Mouse (Mus musculus): ENCODE measurements at regions not wholly inside any gene's neighbourhood (a gene's known extent, or its start where the extent isn't known, plus 50 kb on each side); places are given as distances from the start of the nearest gene placed in this dataset.

GRCm38 (mm10) chr16:93109683-93110407, 283.9 kb upstream of the Runx1 start:
- Histone ChIP-seq H3K9ac (ENCODE audit: low read depth, low read length) (no peak overlapping the region), H3K9me3 (replicated peaks; ENCODE audit: low read length) (no peaks in the 10 kb centered on the region), H3K36me3 (ENCODE audit: insufficient read depth, low read length) (no peaks in the 10 kb centered on the region), H3K27me3 (ENCODE audit: insufficient read depth, low read length) (no peaks in the 10 kb centered on the region), H3K4me3 (replicated peaks; ENCODE audit: low read depth, low read length) (no peak overlapping the region), H3K27ac (no peak overlapping the region), H3K4me2 (ENCODE audit: low read length) (no peak overlapping the region), H3K4me1 (replicated peaks; ENCODE audit: insufficient read depth, low read length) (no peaks in the 10 kb centered on the region)
- DNase-seq (ENCODE audit: low spot score) (no peak), ATAC-seq (replicated peaks; ENCODE audit: low FRiP score, low read depth) (no peak)
- no peak for TF ChIP-seq CTCF (IDR thresholded peaks at IDR 0.05; ENCODE audit: low read depth)
- 60% methylated on average over 12 of the region's 12 CpGs for WGBS

- DNase-seq (ENCODE audit: low spot score) (no peak), ATAC-seq (replicated peaks; ENCODE audit: low FRiP score, low read depth) (no peak)
- TF ChIP-seq CTCF (IDR thresholded peaks at IDR 0.05; ENCODE audit: low read depth) = peak; percentile 33; the same call in 1 of the 2 replicates
- Histone ChIP-seq H3K4me3 (replicated peaks; ENCODE audit: low read depth, low read length) (no peak overlapping the region), H3K27ac (no peak overlapping the region), H3K4me1 (replicated peaks; ENCODE audit: insufficient read depth, low read length) (no peaks in the 10 kb centered on the region), H3K36me3 (ENCODE audit: insufficient read depth, low read length) (no peaks in the 10 kb centered on the region), H3K9me3 (replicated peaks; ENCODE audit: low read length) (no peaks in the 10 kb centered on the region), H3K27me3 (ENCODE audit: insufficient read depth, low read length) (no peaks in the 10 kb centered on the region), H3K9ac (ENCODE audit: low read depth, low read length) (no peak overlapping the region), H3K4me2 (ENCODE audit: low read length) (no peak overlapping the region)
- WGBS = 79% methylated on average over 5 of the region's 5 CpGs
These were observed 281.5 kb upstream of the Runx1 start for GRCm38 (mm10) chr16:93107524-93107845.

GRCm38 (mm10) chr16:93106811-93107523, 281.0 kb upstream of the Runx1 start:
- ATAC-seq (replicated peaks; ENCODE audit: low FRiP score, low read depth) (no peak), DNase-seq (ENCODE audit: low spot score) (peak; percentile 72)
- no peak overlapping the region for H3K9ac ChIP-seq (ENCODE audit: low read depth, low read length)
- H3K4me2 ChIP-seq (ENCODE audit: low read length) = no peak overlapping the region
- 34% methylated on average over 13 of the region's 13 CpGs for WGBS
- H3K9me3 ChIP-seq (replicated peaks; ENCODE audit: low read length) = no peaks in the 10 kb centered on the region
- no peaks in the 10 kb centered on the region for H3K36me3 ChIP-seq (ENCODE audit: insufficient read depth, low read length)
- H3K27me3 ChIP-seq (ENCODE audit: insufficient read depth, low read length) = no peaks in the 10 kb centered on the region
- H3K27ac ChIP-seq = no peak overlapping the region
- TF ChIP-seq CTCF (IDR thresholded peaks at IDR 0.05; ENCODE audit: low read depth) = no peak
- no peaks in the 10 kb centered on the region for H3K4me1 ChIP-seq (replicated peaks; ENCODE audit: insufficient read depth, low read length)
- no peak overlapping the region for H3K4me3 ChIP-seq (replicated peaks; ENCODE audit: low read depth, low read length)

DNA sequence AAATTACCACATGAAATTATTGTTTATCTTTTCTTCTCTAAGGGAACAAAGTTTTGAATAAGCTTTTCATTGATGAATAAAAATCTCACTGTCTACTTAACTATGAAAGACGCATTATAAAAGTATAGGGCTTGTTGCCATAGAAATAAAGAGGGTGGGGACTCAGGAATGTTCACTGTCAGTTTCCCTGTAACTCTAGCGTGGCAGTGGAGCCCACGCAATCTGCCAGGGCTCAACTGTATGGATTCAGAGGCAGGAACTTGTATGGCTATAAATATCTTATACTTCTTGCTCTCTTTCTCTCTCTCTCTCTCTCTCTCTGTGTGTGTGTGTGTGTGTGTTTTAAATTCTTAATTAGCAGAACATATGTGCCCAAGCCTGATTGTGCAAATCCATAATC, 276.2 kb upstream of the Runx1 start:
- H3K9me3 ChIP-seq (replicated peaks; ENCODE audit: low read length) = no peaks in the 10 kb centered on the region
- H3K27me3 ChIP-seq (ENCODE audit: insufficient read depth, low read length) = no peaks in the 10 kb centered on the region
- 62% methylated on average over 3 of the region's 3 CpGs for WGBS
- H3K4me2 ChIP-seq (ENCODE audit: low read length) = no peak overlapping the region
- no peak overlapping the region for H3K9ac ChIP-seq (ENCODE audit: low read depth, low read length)
- no peaks in the 10 kb centered on the region for H3K4me1 ChIP-seq (replicated peaks; ENCODE audit: insufficient read depth, low read length)
- no peak for ATAC-seq (replicated peaks; ENCODE audit: low FRiP score, low read depth)
- no peak for DNase-seq (ENCODE audit: low spot score)
- no peak overlapping the region for H3K27ac ChIP-seq
- no peaks in the 10 kb centered on the region for H3K36me3 ChIP-seq (ENCODE audit: insufficient read depth, low read length)
- no peak for TF ChIP-seq CTCF (IDR thresholded peaks at IDR 0.05; ENCODE audit: low read depth)
- H3K4me3 ChIP-seq (replicated peaks; ENCODE audit: low read depth, low read length) = no peak overlapping the region

DNA sequence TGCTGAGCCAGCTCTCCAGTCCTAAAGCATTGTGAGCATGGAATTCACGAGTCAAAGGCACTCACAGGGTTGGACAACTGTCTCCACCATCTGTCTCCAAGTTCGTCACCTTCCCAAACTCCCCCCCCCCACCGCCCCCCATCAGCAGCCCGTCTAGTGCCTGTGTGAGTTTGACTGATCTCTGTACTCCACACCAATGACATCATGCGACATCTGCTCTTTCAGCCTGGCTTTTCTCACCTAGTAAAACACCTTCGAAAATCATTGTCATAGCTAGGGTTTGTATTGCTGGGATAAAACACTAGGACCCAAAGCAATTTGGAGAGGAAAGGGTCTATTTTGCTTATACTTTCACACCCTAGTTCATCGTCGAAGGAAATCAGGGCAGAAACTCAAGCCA, 272.1 kb upstream of the Runx1 start:
- no peaks in the 10 kb centered on the region for H3K9me3 ChIP-seq (replicated peaks; ENCODE audit: low read length)
- WGBS = 51% methylated on average over 8 of the region's 8 CpGs
- no peaks in the 10 kb centered on the region for H3K4me1 ChIP-seq (replicated peaks; ENCODE audit: insufficient read depth, low read length)
- ATAC-seq (replicated peaks; ENCODE audit: low FRiP score, low read depth) (no peak), DNase-seq (ENCODE audit: low spot score) (no peak)
- no peak overlapping the region for H3K27ac ChIP-seq
- no peak overlapping the region for H3K4me2 ChIP-seq (ENCODE audit: low read length)
- no peaks in the 10 kb centered on the region for H3K36me3 ChIP-seq (ENCODE audit: insufficient read depth, low read length)
- no peak for TF ChIP-seq CTCF (IDR thresholded peaks at IDR 0.05; ENCODE audit: low read depth)
- no peak overlapping the region for H3K9ac ChIP-seq (ENCODE audit: low read depth, low read length)
- H3K27me3 ChIP-seq (ENCODE audit: insufficient read depth, low read length) = no peaks in the 10 kb centered on the region
- H3K4me3 ChIP-seq (replicated peaks; ENCODE audit: low read depth, low read length) = no peak overlapping the region

DNA sequence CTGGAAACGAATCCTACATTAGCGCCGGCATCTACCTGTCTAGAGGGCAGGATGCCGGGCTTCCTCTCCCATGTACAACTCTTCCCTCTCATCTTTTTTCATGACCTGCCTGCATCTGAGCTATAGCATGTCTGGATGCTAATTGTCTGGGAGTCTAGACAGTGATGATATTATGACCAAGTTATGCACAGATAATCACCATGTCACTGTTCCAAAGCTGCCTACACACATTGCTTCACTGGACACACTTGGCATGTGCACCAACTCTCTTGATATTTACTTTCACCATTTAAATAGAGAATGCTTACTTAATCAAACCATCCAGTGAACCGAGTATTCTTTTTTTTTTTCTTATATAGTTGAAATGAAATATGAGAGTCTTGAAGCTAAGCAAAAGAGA, 270.2 kb upstream of the Runx1 start:
- Histone ChIP-seq H3K4me1 (replicated peaks; ENCODE audit: insufficient read depth, low read length) (no peaks in the 10 kb centered on the region), H3K4me3 (replicated peaks; ENCODE audit: low read depth, low read length) (no peak overlapping the region), H3K27ac (no peak overlapping the region), H3K4me2 (ENCODE audit: low read length) (no peak overlapping the region), H3K36me3 (ENCODE audit: insufficient read depth, low read length) (no peaks in the 10 kb centered on the region), H3K27me3 (ENCODE audit: insufficient read depth, low read length) (no peaks in the 10 kb centered on the region), H3K9ac (ENCODE audit: low read depth, low read length) (no peak overlapping the region), H3K9me3 (replicated peaks; ENCODE audit: low read length) (no peaks in the 10 kb centered on the region)
- 64% methylated on average over 5 of the region's 5 CpGs for WGBS
- ATAC-seq (replicated peaks; ENCODE audit: low FRiP score, low read depth) = no peak
- DNase-seq (ENCODE audit: low spot score) = no peak
- TF ChIP-seq CTCF (IDR thresholded peaks at IDR 0.05; ENCODE audit: low read depth) = no peak

Data from kidney, postnatal 0 days (tissue).